Mouse (Mus musculus): ENCODE data around the gene Prkaa2. TPM values are rescaled to one million over a fixed set of nuclear protein-coding genes. Genes with fewer than 3 reads are reported as not detected.

The Prkaa2 gene
- polyA plus RNA-seq, 1 experiment: 11.8 TPM

DNA sequence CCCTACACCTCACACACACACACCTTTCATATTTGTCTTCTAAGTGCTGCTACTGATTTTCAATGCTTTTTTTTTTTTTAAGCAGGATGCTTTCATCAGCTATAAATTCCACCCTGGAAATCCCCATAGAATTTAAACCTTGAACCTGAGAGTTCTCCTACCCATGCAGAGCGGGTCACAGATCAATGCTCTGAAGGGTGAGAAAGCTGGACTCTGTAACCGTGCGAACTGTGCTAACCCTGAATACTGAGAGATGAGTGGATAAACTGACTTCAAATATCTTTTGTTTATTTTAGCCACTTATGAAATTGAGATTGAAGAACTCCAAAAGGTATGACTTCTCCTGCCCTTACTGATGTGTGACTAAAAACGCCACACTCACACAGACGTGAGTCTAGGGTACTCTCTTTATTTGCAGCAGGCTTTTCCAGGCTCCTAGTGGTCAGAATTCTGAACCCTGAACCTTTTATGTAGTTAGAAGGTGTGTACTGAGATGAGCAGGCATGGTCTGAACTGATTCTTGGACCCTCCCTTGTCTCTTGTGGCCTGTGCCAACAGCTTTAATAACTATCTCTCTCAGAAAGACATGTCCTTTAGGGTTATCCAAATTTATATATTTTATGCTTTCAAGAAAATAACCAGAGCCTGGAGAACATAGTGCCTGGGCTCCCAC is 123.6 kb downstream of the Prkaa2 start:
- no peak for TF ChIP-seq CTCF (IDR thresholded peaks at IDR 0.05; ENCODE audit: borderline replicate concordance, extremely low read depth, insufficient read depth, insufficient read length)
- TF ChIP-seq POLR2A (IDR thresholded peaks at IDR 0.05; ENCODE audit: borderline replicate concordance, extremely low read depth, insufficient read depth, insufficient read length, poor library complexity, severe bottlenecking): no peak
- DNase-seq (ENCODE audit: low read depth): no peak

Other genes with a start within 250 kb of the Prkaa2 start
- gene C8a, start 233.5 kb downstream of the Prkaa2 start, polyA plus RNA-seq (2012; rRNA removed): 0.04 and 0.06 TPM in 2 replicates
- 0.23 and 0.24 TPM in 2 replicates for gene Fyb2, start 196.4 kb downstream of the Prkaa2 start, polyA plus RNA-seq (2012; rRNA removed)
- 58.9 and 61.5 TPM in 2 replicates for gene Plpp3, start 47.5 kb upstream of the Prkaa2 start, polyA plus RNA-seq (2012; rRNA removed)

Measured in brain, embryonic 14.5 days (tissue).